Mouse (Mus musculus): ENCODE data around the gene Lat2.

GRCm38 (mm10) chr5:134553951-134554546 is 60.8 kb downstream of the Lat2 start:
- TF ChIP-seq CHD2 (IDR thresholded peaks at IDR 0.05; ENCODE audit: low read depth, low read length) = no peak
- TF ChIP-seq HCFC1 (IDR thresholded peaks at IDR 0.05; ENCODE audit: borderline replicate concordance, insufficient read depth, low read length) = no peak
- TF ChIP-seq ZC3H11A (IDR thresholded peaks at IDR 0.05; ENCODE audit: borderline replicate concordance, low read depth, low read length) = no peak
- TF ChIP-seq ZNF384 (IDR thresholded peaks at IDR 0.05; ENCODE audit: low read depth, low read length) = no peak
- TF ChIP-seq MAFK (IDR thresholded peaks at IDR 0.05; ENCODE audit: insufficient read depth, low read depth, low read length) = no peak

Measured in ES-E14 (cell line).